Mouse (Mus musculus): Measurements from ENCODE around the gene Klk14. TPM values are rescaled to one million over a fixed set of nuclear protein-coding genes. Genes with fewer than 3 reads are reported as not detected.
"Not testable (repeated sequence)": the region's sequence is repeated elsewhere in the genome, so short reads cannot be mapped to it uniquely, and the experiment has no call there.

Klk14 gene
- polyA plus RNA-seq, 1 experiment, result not detected

DNA sequence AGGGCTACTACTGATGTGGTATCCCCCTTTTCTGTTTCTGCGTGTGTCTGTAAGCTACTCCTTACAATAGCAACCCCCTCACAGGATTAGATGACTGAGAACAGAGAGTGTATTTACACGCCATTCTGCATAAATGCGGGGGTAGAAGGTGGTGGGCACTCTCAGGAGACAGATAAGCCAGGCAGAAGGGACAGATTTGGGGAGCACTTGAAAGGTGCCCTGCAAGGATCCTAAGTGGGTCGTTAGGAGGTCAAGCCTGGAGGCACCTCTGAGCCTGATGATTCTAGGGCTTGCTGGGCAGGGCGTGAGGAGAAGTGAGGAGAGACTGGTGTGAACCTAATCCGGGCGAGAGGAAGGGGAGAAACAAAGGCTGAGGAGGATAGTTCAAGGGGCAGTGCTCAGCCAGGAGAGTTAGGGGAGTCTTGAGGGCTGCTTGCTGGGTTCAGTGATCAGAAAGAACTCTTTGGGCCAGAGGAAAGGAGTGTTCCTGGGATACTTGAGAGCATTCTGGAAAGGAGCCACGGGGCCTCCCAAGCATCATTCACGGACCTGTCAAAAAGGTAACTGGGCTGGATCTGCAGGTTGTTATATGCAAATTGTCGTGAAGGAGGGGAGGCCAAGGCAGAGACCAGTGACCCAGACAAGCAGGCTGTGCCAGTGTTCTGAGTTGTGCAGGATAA, 17.5 kb upstream of the Klk14 start:
- TF ChIP-seq CTCF (IDR thresholded peaks at IDR 0.05; ENCODE audit: low read depth, low read length) (no peak), EP300 (IDR thresholded peaks at IDR 0.05; ENCODE audit: insufficient read depth, low read depth, low read length) (no peak), POLR2A (IDR thresholded peaks at IDR 0.05; ENCODE audit: insufficient read depth, low read length) (no peak)
- Histone ChIP-seq H3K4me3 (ENCODE audit: low read depth, low read length) (peak overlapping the region; percentile 97), H3K27me3 (ENCODE audit: control insufficient read depth, insufficient read depth, low read length, poor library complexity, severe bottlenecking) (no peaks in the 10 kb centered on the region), H3K27ac (ENCODE audit: insufficient read depth, low read length) (no peak overlapping the region), H3K4me1 (ENCODE audit: control insufficient read depth, insufficient read depth, low read length) (peaks cover 2% of the 10 kb centered on the region), H3K36me3 (ENCODE audit: control insufficient read depth, insufficient read depth, low read length, poor library complexity, severe bottlenecking) (no peaks in the 10 kb centered on the region), H3K9ac (ENCODE audit: low read depth, poor library complexity, severe bottlenecking) (peak overlapping the region; percentile 70), H3K9me3 (replicated peaks; ENCODE audit: control insufficient read depth, insufficient read depth, low read length, poor library complexity, severe bottlenecking) (no peaks in the 10 kb centered on the region)

DNA sequence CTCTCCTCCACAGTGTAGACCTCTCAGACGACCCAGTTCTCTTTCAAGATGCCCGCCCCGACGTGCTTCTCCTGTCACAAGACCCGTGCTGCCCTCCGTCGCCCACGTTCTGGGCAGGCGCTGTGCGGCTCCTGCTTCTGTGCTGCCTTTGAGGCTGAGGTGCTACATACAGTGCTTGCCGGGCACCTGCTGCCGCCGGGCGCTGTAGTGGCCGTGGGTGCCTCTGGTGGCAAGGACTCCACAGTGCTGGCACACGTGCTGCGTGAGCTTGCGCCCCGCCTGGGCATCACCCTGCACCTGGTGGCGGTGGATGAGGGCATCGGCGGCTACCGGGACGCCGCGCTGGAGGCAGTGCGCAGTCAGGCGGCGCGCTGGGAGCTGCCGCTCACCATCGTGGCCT, 15.1 kb upstream of the Klk14 start:
- Histone ChIP-seq H3K4me3 (ENCODE audit: low read depth, low read length) (peak overlapping the region; percentile 38), H3K9me3 (replicated peaks; ENCODE audit: control insufficient read depth, insufficient read depth, low read length, poor library complexity, severe bottlenecking) (no peaks in the 10 kb centered on the region), H3K27ac (ENCODE audit: insufficient read depth, low read length) (no peak overlapping the region), H3K27me3 (ENCODE audit: control insufficient read depth, insufficient read depth, low read length, poor library complexity, severe bottlenecking) (no peaks in the 10 kb centered on the region), H3K9ac (ENCODE audit: low read depth, poor library complexity, severe bottlenecking) (peak overlapping the region; percentile 5; the same call in 1 of the 2 replicates), H3K36me3 (ENCODE audit: control insufficient read depth, insufficient read depth, low read length, poor library complexity, severe bottlenecking) (no peaks in the 10 kb centered on the region), H3K4me1 (ENCODE audit: control insufficient read depth, insufficient read depth, low read length) (peaks cover 2% of the 10 kb centered on the region)
- TF ChIP-seq CTCF (IDR thresholded peaks at IDR 0.05; ENCODE audit: low read depth, low read length) (no peak), EP300 (IDR thresholded peaks at IDR 0.05; ENCODE audit: insufficient read depth, low read depth, low read length) (no peak), POLR2A (IDR thresholded peaks at IDR 0.05; ENCODE audit: insufficient read depth, low read length) (no peak)

DNA sequence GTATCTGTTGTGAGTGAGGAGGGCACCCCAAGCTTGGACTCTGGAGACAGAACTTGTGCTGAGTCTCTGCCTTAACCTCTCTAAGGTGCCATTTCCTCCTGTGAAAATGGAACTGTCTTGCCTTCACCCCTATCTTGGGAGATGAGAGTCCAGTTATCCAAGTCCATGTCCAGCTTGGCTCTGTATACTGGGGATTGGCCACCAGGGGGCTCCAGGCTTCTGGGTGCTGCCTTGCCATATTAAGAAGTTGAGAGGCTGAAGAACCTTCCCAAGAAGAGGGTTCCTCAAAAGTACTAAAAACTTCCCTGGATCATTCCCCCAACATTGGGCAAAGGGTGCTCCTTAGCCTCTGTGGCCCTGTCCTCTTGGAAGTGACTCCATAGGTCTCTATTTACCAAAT, 11.7 kb upstream of the Klk14 start:
- Histone ChIP-seq H3K9ac (ENCODE audit: low read depth, poor library complexity, severe bottlenecking) (no peak overlapping the region), H3K27ac (ENCODE audit: insufficient read depth, low read length) (no peak overlapping the region), H3K9me3 (replicated peaks; ENCODE audit: control insufficient read depth, insufficient read depth, low read length, poor library complexity, severe bottlenecking) (no peaks in the 10 kb centered on the region), H3K4me3 (ENCODE audit: low read depth, low read length) (no peak overlapping the region), H3K36me3 (ENCODE audit: control insufficient read depth, insufficient read depth, low read length, poor library complexity, severe bottlenecking) (no peaks in the 10 kb centered on the region), H3K27me3 (ENCODE audit: control insufficient read depth, insufficient read depth, low read length, poor library complexity, severe bottlenecking) (no peaks in the 10 kb centered on the region), H3K4me1 (ENCODE audit: control insufficient read depth, insufficient read depth, low read length) (peaks cover 2% of the 10 kb centered on the region)
- TF ChIP-seq EP300 (IDR thresholded peaks at IDR 0.05; ENCODE audit: insufficient read depth, low read depth, low read length) (no peak), CTCF (IDR thresholded peaks at IDR 0.05; ENCODE audit: low read depth, low read length) (peak; percentile 60), POLR2A (IDR thresholded peaks at IDR 0.05; ENCODE audit: insufficient read depth, low read length) (no peak)

DNA sequence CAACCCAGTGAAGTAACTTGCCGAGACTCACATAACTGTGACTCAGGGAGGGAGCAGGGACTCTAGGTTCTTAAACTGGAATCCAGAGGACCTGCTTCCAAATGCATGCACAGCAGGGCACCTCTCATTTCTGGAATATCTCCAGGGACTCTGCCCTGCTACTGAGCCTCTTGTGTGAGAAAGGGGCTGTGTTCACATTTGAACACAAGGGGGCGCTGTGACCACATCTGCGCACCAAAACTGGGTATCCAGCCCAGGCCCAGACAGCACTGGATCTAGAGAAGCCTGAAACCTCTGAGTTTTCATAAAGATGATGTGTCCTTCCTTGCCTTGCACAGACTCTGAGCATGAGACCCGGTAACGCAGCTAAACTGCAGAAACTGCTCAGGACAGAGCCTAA, 9.3 kb upstream of the Klk14 start:
- TF ChIP-seq POLR2A (IDR thresholded peaks at IDR 0.05; ENCODE audit: insufficient read depth, low read length) (no peak), CTCF (IDR thresholded peaks at IDR 0.05; ENCODE audit: low read depth, low read length) (peak; percentile 98)
- Histone ChIP-seq H3K36me3 (ENCODE audit: control insufficient read depth, insufficient read depth, low read length, poor library complexity, severe bottlenecking) (no peaks in the 10 kb centered on the region), H3K27me3 (ENCODE audit: control insufficient read depth, insufficient read depth, low read length, poor library complexity, severe bottlenecking) (no peaks in the 10 kb centered on the region), H3K27ac (ENCODE audit: insufficient read depth, low read length) (no peak overlapping the region), H3K4me3 (ENCODE audit: low read depth, low read length) (no peak overlapping the region), H3K9me3 (replicated peaks; ENCODE audit: control insufficient read depth, insufficient read depth, low read length, poor library complexity, severe bottlenecking) (no peaks in the 10 kb centered on the region), H3K9ac (ENCODE audit: low read depth, poor library complexity, severe bottlenecking) (no peak overlapping the region), H3K4me1 (ENCODE audit: control insufficient read depth, insufficient read depth, low read length) (no peaks in the 10 kb centered on the region)

DNA sequence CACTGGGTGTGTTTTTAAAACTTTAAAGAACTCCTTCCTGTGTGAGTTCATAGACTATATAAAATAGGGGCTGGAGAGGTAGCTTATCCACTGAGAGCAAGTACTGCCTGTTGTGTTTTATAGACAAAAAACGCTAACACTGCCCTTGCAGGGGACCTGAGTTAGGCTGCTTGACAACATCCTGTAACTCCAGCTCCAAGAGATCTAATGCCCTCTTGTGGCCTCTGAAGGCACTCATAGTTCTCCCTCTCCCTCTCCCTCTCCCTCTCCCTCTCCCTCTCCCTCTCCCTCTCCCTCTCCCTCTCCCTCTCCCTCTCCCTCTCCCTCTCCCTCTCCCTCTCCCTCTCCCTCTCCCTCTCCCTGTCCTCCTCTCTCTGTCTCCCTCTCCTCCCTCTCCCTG, 7.7 kb upstream of the Klk14 start:
- not testable (repeated sequence) for H3K36me3 ChIP-seq (ENCODE audit: control insufficient read depth, insufficient read depth, low read length, poor library complexity, severe bottlenecking); H3K4me1 ChIP-seq (ENCODE audit: control insufficient read depth, insufficient read depth, low read length)
- peak; percentile 29 for TF ChIP-seq CTCF (IDR thresholded peaks at IDR 0.05; ENCODE audit: low read depth, low read length)

DNA sequence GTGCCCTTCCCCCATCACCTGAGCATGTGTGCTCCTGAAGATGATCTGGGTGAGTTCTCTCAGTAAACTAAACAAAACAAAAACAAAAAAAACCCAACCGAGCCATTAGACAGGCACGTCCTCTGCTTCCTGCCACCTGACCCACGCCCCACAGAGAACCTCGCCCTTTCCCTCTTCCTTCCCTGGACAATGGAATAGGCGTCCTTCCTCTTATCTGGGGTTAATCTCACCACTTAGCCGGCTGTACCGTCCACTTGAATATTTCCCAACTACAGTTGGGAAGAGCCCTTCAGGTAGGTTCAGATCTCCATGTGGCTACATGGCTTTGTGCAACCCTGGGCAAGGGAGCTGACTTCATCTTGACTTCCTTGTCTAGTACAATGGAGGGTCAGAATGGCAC, 5.1 kb upstream of the Klk14 start:
- TF ChIP-seq CTCF (IDR thresholded peaks at IDR 0.05; ENCODE audit: low read depth, low read length), result no peak
- TF ChIP-seq EP300 (IDR thresholded peaks at IDR 0.05; ENCODE audit: insufficient read depth, low read depth, low read length), result no peak
- no peak for TF ChIP-seq POLR2A (IDR thresholded peaks at IDR 0.05; ENCODE audit: insufficient read depth, low read length)
- no peaks in the 10 kb centered on the region for H3K27me3 ChIP-seq (ENCODE audit: control insufficient read depth, insufficient read depth, low read length, poor library complexity, severe bottlenecking)
- no peaks in the 10 kb centered on the region for H3K9me3 ChIP-seq (replicated peaks; ENCODE audit: control insufficient read depth, insufficient read depth, low read length, poor library complexity, severe bottlenecking)
- no peaks in the 10 kb centered on the region for H3K36me3 ChIP-seq (ENCODE audit: control insufficient read depth, insufficient read depth, low read length, poor library complexity, severe bottlenecking)
- H3K9ac ChIP-seq (ENCODE audit: low read depth, poor library complexity, severe bottlenecking), result no peak overlapping the region
- no peak overlapping the region for H3K27ac ChIP-seq (ENCODE audit: insufficient read depth, low read length)
- H3K4me1 ChIP-seq (ENCODE audit: control insufficient read depth, insufficient read depth, low read length), result no peaks in the 10 kb centered on the region
- H3K4me3 ChIP-seq (ENCODE audit: low read depth, low read length), result no peak overlapping the region

More for the DNA sequence above, 7.7 kb upstream of the Klk14 start:
- not testable (repeated sequence) for H3K4me3 ChIP-seq (ENCODE audit: low read depth, low read length); H3K27ac ChIP-seq (ENCODE audit: insufficient read depth, low read length); H3K9me3 ChIP-seq (replicated peaks; ENCODE audit: control insufficient read depth, insufficient read depth, low read length, poor library complexity, severe bottlenecking); H3K9ac ChIP-seq (ENCODE audit: low read depth, poor library complexity, severe bottlenecking); H3K27me3 ChIP-seq (ENCODE audit: control insufficient read depth, insufficient read depth, low read length, poor library complexity, severe bottlenecking)
